ENCODE assay signal across 16 mouse cellular contexts in the genomic region with DNA sequence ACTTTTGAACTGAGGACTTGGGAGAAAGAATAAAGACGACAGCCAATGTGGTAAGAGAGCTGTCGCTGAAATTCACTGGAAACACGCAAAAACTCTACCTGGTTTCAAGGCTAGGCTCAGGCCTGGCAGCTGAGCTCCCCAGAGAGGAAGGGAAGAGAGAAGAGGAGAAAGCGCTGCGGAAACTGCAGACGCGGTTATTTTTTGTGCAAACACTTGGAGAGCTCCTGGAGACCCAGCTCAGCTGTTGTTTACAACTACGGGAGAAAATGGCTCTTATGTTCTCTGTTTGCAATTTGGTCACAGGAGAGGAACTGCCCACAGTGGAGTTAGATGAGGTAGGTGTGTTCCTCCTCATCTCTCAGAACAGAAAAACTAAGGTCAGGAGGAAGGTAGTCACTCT. TPM values are rescaled to one million over a fixed set of nuclear protein-coding genes. Genes with fewer than 3 reads are reported as not detected.
DNase-seq lines count a peak whose midpoint lies in the region; ATAC-seq and TF ChIP-seq lines count a peak whose summit lies in the region.
"Had no signal": no experiment of that assay in that cellular context is flagged by ENCODE, and none has a peak within 500 bp of the region (broad histone marks: within the 10 kb centered on the region; RNA-seq: fewer than 3 reads in every experiment).

No protein-coding gene starts in this region.

- WGBS in forebrain, embryonic 15.5 days: 78% methylated on average over 8 of the region's 8 CpGs
- 89% methylated on average over 8 of the region's 8 CpGs for WGBS in forebrain, embryonic 10.5 days
- 63% methylated on average over 8 of the region's 8 CpGs for WGBS in heart, embryonic 16.5 days
- 67% methylated on average over 8 of the region's 8 CpGs for whole genome bisulfite sequencing in small intestine, adult 2 months

- no peak for TF ChIP-seq CTCF in left cerebral cortex, adult 2 months (IDR thresholded peaks at IDR 0.05)
- no peak for TF ChIP-seq CTCF in small intestine, adult 2 months (IDR thresholded peaks at IDR 0.05; ENCODE audit: extremely low read depth, insufficient read length, insufficient replicate concordance, low read depth, low read length)

- intact Hi-C loops in left cerebral cortex, adult 2 months (cut with DNase I): no loop called here
- intact Hi-C loops in left cerebral cortex, postnatal 4 days (cut with DNase I): loop anchor here (5.0 kb wide), 1 partner anchor 210 kb away; no protein-coding TSS in a partner anchor

- H3K4me3 ChIP-seq in forebrain, embryonic 15.5 days: no peak overlapping the region
- no peak overlapping the region for H3K4me3 ChIP-seq in forebrain, embryonic 10.5 days
- no peak overlapping the region for H3K4me3 ChIP-seq in heart, embryonic 16.5 days (ENCODE audit: low read length)
- H3K4me3 ChIP-seq in left cerebral cortex, adult 2 months: no peak overlapping the region
- H3K4me3 ChIP-seq in small intestine, adult 2 months (ENCODE audit: low read depth, low read length): no peak overlapping the region
- H3K4me3 ChIP-seq: heart, embryonic 10.5 days had no signal

- H3K4me1 ChIP-seq in forebrain, embryonic 15.5 days: no peaks in the 10 kb centered on the region
- no peaks in the 10 kb centered on the region for H3K4me1 ChIP-seq in forebrain, embryonic 10.5 days
- peaks cover 4% of the 10 kb centered on the region for H3K4me1 ChIP-seq in heart, embryonic 16.5 days (ENCODE audit: control insufficient read depth, insufficient read depth, low read length)
- H3K4me1 ChIP-seq in small intestine, adult 2 months (ENCODE audit: control insufficient read depth, insufficient read depth, insufficient read length, low read length): no peaks in the 10 kb centered on the region; the same call in 1 of the 2 replicates

- H3K27me3 ChIP-seq in forebrain, embryonic 15.5 days: no peaks in the 10 kb centered on the region
- no peaks in the 10 kb centered on the region for H3K27me3 ChIP-seq in forebrain, embryonic 10.5 days (ENCODE audit: poor library complexity, severe bottlenecking)
- no peaks in the 10 kb centered on the region for H3K27me3 ChIP-seq in heart, embryonic 16.5 days (ENCODE audit: control insufficient read depth, insufficient read depth, low read length)
- H3K27me3 ChIP-seq in small intestine, adult 2 months (ENCODE audit: control insufficient read depth, insufficient read depth, low read length): no peaks in the 10 kb centered on the region
- H3K27me3 ChIP-seq: Patski had no signal

- no peaks in the 10 kb centered on the region for H3K9me3 ChIP-seq in forebrain, embryonic 15.5 days
- no peaks in the 10 kb centered on the region for H3K9me3 ChIP-seq in forebrain, embryonic 10.5 days
- no peaks in the 10 kb centered on the region for H3K9me3 ChIP-seq in heart, embryonic 16.5 days (replicated peaks; ENCODE audit: control insufficient read depth, low read length)
- H3K9me3 ChIP-seq: heart, embryonic 10.5 days had no signal

- no peak overlapping the region for H3K4me2 ChIP-seq in forebrain, embryonic 15.5 days (replicated peaks)
- no peak overlapping the region for H3K4me2 ChIP-seq in heart, embryonic 16.5 days (ENCODE audit: low read depth, low read length)

- ATAC-seq in forebrain, embryonic 15.5 days (replicated peaks): no peak
- ATAC-seq in heart, embryonic 16.5 days (replicated peaks; ENCODE audit: extremely low read depth, insufficient read depth, low FRiP score): no peak
- ATAC-seq: hindbrain, embryonic 16.5 days; midbrain, embryonic 16.5 days; Patski had no signal

- H3K27ac ChIP-seq in forebrain, embryonic 15.5 days (replicated peaks): peak overlapping the region; percentile 31
- no peak overlapping the region for H3K27ac ChIP-seq in forebrain, embryonic 10.5 days
- peak overlapping the region; percentile 43; the same call in 1 of the 2 replicates for H3K27ac ChIP-seq in heart, embryonic 16.5 days (ENCODE audit: low read length)
- H3K27ac ChIP-seq in left cerebral cortex, adult 2 months: peak overlapping the region; percentile 30; the same call in 1 of the 2 replicates
- peak overlapping the region; percentile 35 for H3K27ac ChIP-seq in small intestine, adult 2 months (ENCODE audit: insufficient read depth, low read depth, low read length)
- H3K27ac ChIP-seq: heart, embryonic 10.5 days; liver, embryonic 14.5 days had no signal

- H3K36me3 ChIP-seq in forebrain, embryonic 15.5 days: peaks cover 76% of the 10 kb centered on the region
- H3K36me3 ChIP-seq in forebrain, embryonic 10.5 days (replicated peaks): peaks cover 98% of the 10 kb centered on the region
- peaks cover 77% of the 10 kb centered on the region for H3K36me3 ChIP-seq in heart, embryonic 16.5 days (ENCODE audit: control insufficient read depth, insufficient read depth)
- H3K36me3 ChIP-seq in small intestine, adult 2 months (ENCODE audit: control insufficient read depth, insufficient read depth, low read length): peaks cover 10% of the 10 kb centered on the region; the same call in 1 of the 2 replicates

- TF ChIP-seq POLR2A in small intestine, adult 2 months (IDR thresholded peaks at IDR 0.05; ENCODE audit: low read depth, low read length): no peak

- H3K9ac ChIP-seq in forebrain, embryonic 15.5 days (replicated peaks): no peak overlapping the region
- H3K9ac ChIP-seq in heart, embryonic 16.5 days (ENCODE audit: low read length): no peak overlapping the region
- H3K9ac ChIP-seq: liver, embryonic 14.5 days had no signal

- no peak for DNase-seq in forebrain, embryonic 10.5 days (ENCODE audit: extremely low spot score, low spot score)
- no peak for DNase-seq in heart, adult 18-20 months
- DNase-seq in left cerebral cortex, adult 2 months (ENCODE audit: extremely low spot score in 1 of 2, low spot score in 2 of 2): no peak
- no peak for DNase-seq in left cerebral cortex, postnatal 4 days
- no peak for DNase-seq in right cerebral cortex, adult 2 months (ENCODE audit: low spot score in 2 of 2)
- DNase-seq: cerebellum, adult 11-12 months; right cerebral cortex, postnatal 4 days; thymus, postnatal 36 days had no signal

RNA-seq across cellular contexts. Expression of a gene that starts 32.4 kb away (rescaled TPM):
- polyA plus RNA-seq in forebrain, embryonic 15.5 days (2015; fragmentation: Nextera tagmentation; extraction: Ambion mirVana): 139 and 148 TPM in 2 replicates
- 193 and 203 TPM in 2 replicates for polyA plus RNA-seq in forebrain, embryonic 10.5 days (2016; fragmentation: Nextera tagmentation; extraction: Ambion mirVana)
- 58.1 and 70.3 TPM in 2 replicates for polyA plus RNA-seq in heart, embryonic 16.5 days (2015; fragmentation: Nextera tagmentation; extraction: Ambion mirVana)
- total RNA-seq in heart, adult 18-20 months (2021): 10 to 100 TPM; 30.0 to 34.9 TPM
- total RNA-seq in left cerebral cortex, adult 2 months (2021): 100 to 1,000 TPM; 183 to 186 TPM
- total RNA-seq in left cerebral cortex, postnatal 4 days (2021): 100 to 1,000 TPM; 170 to 180 TPM
- polyA plus RNA-seq in small intestine, adult 2 months (2012; rRNA removed): 20.8 and 28.8 TPM in 2 replicates
